Mouse (Mus musculus): ENCODE results near the gene Gm14327.
"Not testable (repeated sequence)": the region's sequence is repeated elsewhere in the genome, so short reads cannot be mapped to it uniquely, and the experiment has no call there.

Gene Gm14327

DNA sequence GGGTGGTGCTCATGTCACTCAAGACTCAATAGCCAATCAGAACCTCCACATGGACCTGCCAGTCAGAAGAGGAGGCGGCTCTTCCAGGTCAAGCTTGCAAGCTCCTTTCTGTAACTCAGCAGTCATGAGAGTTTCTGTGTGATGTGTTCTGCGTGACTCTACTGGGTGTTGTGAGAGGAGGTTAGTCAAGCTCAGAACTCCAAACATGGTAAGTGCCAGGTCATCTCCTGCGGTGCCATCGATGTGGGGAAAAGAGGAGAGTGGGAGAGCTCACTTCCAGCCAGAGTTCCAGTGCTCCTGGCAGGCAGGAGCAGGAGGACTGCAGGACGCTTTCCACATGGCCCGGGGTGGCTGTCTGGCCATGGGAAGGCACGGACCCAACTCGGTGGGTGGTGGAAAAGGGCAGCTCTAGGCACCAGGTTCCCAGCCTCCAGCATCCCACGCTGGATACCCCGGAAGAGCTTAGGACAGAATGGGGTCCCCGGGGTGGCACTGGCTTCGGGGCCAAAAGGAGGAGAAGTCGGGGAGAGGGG, at the start of gene Gm14327:
Gm14327 (plus strand) TSS at position 51 of the 533 bp plus-strand sequence.
- DNase-seq: not testable (repeated sequence)

- DNase-seq: not testable (repeated sequence)
These were observed 34.6 kb upstream of the Gm14327 start for GRCm38 (mm10) chr2:177862254-177862653.

DNA sequence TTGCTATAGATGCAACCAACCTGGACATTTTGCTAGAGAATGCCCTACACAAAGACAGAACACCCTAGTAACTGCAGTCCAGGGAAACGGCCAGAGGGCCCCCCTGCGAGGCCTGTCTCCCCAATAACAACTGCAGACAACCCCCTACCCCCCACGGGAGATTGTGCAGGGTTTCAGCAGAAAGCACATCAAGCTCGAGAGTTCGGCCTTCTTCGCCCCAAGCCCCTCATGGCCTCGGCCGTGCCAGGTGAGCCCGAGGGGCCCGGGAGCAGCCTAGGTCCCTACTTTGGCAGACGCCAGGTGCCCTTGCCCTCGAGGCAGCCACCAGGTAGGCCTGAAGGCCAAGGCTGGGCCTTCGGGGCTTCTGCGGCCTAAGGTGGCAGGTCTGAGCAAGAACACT, 9.2 kb upstream of the Gm14327 start:
- DNase-seq: not testable (repeated sequence)

DNA sequence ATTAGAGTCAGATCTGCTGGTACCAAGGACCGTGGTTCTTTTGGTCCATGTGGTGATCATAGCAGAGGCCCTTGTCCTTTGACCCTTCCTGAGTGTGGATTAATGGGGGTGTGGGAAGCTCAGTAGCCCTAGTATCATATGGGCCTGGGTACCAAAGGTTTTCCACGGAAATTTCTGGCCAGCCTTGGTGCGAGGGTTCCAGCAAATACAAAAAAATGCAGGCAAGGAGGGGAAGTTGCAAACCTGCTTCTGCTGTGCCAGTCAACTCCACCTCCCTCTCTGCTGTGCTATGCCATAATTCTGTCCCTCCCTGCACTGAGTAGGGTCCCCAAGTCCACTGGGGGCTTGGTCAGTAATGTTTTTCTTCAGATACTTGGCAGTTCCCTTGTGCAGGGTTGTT, 1.3 kb downstream of the Gm14327 start:
- DNase-seq: not testable (repeated sequence)

GRCm38 (mm10) chr2:177903276-177903675, 6.4 kb downstream of the Gm14327 start:
- DNase-seq: not testable (repeated sequence)

DNA sequence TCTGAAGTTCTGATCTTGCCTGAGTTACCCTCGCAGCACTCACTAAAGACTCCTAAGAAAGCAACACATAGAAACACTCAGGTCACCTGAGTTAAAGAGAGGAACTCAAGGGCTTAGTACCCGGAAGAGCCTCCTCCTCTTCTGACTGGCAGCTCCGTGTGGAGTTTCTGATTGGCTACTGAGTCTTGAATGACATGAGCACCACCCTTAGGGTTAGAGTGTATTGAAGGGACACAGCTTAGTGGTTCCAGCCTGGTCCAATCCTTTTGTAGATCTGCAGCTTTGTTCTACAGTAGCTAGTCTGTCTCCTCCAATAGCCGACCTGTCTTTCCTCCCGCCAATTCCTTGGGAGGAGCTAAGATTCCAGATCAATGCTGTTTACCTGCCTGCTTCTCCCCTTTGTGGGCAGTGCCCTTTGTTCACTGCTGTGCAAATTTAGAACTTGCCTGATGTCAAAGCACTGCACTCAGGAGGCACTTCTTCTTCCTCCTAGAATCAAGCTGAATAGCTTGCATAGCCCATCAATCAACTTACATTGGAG, 28.7 kb downstream of the Gm14327 start, which contains the start of gene Zfp972:
Zfp972 (minus strand) TSS at position 51 of the 541 bp plus-strand sequence.
- DNase-seq: not testable (repeated sequence)

Data from thymus, adult 18-20 months (tissue).